Mouse (Mus musculus) adrenal gland, adult (tissue): ENCODE measurements at regions not wholly inside any gene's neighbourhood (a gene's known extent, or its start where the extent isn't known, plus 50 kb on each side); places are given as distances from the start of the nearest gene placed in this dataset.

Experiments used
- DNase-seq, 2 experiments: peaks; one replicate each; pipeline ENCODE4 v3.0.0; 2022 to 2023; ENCODE audit warnings: low spot score in 1 of 2; ENCODE audit not compliant: inconsistent age in 2 of 2

DNA sequence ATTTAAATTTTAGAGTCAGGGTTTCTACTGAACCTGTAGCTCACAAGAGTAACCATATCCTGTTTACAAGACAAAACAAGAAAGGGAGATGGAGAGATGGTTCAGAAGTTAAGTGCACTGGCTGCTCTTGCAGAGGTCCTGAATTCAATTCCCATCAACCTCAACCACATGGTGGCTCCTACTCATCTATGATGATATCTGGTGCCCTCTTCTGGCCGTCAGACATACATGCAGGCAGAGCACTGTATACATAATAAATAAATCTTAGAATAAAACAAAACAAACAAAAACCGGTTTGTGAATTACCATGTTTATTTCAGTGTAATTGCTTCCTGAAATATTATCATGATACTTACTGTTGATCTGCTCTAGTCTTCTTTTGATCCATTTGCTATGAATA is 845.4 kb downstream of the Pcdh18 start:
- no peak for DNase-seq

DNA sequence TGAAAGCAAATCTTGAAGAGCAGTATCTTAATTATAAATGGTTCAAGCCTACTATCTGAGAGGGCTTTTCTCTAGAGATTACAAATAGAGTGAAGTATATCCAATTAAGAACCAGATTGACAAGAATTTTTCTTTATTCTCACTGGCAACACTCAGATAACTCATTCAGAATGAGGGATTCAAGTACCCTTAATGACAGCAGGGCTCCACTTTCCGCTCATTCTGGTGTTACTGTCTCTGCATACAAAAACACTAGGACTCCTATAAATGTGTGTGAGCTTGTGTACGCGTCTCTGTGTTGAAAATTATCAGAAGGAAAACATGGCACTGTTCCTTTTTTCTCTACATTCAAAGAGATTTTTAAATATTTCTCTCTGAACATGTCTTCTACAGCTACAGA is 866.7 kb downstream of the Pcdh18 start:
- DNase-seq, result no peak

DNA sequence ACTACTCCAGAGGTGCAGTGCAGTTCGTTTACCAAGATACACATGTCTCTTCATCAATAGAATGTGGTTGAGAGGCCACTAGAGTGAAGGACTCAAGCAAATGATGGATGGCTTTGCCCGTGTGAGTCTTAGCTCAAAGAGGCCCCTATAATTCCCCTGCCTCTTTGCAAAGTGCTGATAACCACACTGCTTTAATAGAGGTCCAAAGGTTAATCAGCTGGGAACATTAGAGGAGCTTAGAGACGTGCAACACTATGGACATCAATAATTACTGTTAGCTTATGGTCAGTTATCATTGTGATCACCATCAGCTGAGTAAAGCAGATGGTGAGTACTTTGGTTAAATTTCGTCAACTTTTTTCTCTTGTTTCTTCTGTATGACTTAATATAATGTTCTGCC is 869.2 kb downstream of the Pcdh18 start:
- DNase-seq, result no peak

DNA sequence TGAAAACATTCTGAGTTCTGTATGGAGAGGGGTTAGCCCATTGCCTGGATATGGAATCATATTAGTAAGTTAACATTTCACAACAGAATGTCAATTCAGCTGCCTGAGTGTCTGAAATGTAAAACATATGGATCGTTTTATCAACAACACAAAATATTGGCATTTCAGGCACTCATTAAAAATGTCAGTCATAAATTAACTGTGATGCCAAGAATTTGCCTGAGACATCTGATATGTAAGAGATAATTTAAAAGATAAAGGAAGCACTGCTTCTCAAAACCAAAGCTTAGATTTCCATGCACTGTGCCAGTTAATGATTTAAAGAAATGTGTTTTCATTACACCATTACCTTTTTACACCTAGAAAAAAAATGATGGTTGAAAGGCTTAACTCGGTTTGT is 887.6 kb downstream of the Pcdh18 start:
- DNase-seq, result no peak

DNA sequence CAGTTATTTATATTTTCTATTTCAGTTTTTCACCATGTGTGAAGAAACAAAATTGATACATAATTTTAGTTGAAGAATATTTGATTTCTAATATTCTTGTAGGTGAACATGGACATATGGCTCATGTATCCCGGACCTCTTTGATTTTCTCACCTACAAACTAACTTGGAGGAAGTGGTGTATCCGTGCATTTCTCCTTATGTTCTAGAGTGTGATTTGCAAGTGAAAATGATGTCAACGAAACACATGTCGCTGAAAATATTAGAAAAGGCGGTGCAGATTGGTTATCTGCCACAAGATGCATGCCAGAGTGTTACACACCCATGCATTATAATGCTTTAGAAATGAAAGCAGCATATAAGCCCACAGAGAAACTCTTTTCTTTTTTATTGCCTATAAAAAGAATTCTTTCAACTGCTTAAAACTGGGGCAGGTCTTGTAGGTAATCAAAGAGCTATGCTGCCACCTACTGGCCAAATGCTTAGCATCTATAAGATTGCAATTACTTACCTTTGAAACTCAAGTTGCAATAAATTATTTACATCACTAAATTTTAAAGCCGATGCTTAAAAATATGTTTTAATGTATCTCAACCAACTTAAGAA is 911.0 kb downstream of the Pcdh18 start:
- peak; percentile 20 to 74 for DNase-seq

DNA sequence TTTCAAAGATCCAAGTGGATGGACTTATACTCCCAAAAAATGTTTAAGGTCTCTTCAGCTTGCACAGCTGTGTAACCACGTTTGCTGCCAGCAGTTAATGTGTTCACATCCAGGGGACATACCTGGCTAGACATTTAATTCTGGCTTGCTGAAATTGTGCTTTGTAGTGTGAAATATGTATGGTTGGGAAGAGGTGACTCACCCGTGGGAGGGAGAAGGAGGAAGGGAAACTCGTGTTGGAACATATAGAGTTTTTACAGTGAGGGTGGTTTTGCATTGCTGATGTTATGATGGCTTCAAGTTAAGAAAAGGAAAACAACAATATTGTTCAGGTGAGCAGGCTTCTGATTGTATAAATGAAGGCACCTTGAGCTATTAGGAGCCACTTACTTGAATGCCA is 916.4 kb downstream of the Pcdh18 start:
- no peak for DNase-seq

DNA sequence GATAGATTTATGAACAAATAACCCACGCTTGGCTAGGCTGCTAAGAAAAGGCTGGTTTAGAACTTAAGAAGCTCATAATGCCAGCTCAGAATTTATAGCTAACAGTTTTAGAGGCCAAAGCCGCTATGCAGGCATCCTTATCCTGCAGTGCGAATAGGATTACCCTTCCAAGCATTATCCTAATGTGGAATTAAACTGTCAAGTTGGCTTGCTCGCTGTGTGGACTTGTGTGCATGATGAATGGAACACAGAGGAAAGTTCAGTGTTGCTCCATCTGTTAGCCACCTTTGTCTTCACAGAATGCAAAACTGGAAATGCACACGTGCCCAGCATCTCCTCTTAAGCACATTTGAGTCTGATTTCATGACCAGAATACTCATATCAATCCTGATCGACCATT is 933.8 kb downstream of the Pcdh18 start:
- no peak for DNase-seq

DNA sequence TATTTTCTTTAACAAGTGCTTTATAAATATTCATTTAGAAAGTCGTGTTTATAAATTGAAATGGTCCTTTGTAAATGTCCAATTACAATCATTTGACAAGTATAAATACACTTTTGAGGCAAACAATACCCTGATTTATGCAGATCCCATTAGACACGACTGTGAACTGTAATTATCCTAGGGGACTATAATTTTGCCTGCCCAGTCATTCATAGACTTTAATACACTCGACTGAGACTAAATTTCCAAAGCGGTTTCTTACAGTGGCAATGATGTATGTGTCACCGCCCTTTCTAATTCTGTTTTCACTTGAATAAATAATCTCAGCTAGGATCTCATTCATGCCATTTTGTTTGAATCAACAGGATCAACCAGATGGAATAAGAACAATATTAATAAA is 952.7 kb downstream of the Pcdh18 start:
- no peak for DNase-seq

DNA sequence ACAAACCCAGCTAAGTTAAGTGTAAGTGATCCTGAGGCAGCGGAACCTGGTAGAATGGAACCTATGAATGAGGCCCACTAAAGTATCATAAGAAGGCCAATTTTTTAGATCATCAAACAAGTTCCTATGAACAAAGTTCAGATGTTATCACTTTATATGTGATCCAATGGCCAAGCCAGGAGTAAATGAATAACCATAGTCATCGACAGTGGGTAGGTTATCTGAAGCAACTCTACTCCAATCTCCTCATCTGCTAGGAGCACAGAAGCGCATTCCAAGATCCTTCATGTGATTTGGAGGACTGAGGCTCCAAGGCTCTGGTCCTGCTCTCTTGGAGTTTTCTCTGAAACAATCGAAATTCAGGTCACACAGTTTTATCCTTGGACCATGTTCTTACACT is 985.4 kb downstream of the Pcdh18 start:
- DNase-seq, result no peak
